Comparison of ENCODE assay signal across 22 mouse cellular contexts in the genomic region with DNA sequence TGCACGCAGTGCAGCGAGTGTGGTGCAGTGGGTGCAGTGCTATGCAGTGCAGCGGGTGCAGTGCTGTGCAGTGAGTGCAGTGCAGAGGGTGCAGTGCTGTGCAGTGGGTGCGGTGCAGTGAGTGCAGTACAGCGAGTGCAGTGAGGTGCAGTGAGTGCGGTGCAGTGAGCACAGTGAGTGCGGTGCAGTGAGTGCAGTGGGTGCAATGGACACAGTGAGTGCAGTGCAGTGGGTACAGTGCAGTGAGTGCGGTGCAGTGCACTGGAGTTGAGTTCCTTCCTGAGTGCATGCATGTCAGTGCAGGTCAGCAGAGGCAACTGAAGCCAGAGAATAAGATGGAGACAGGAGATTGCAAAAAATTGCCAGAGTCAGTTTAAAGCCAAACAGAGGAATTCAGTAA. TPM values are rescaled to one million over a fixed set of nuclear protein-coding genes. Genes with fewer than 3 reads are reported as not detected.
A peak's percentile ranks its signal among the peaks of the same experiment; 100 is the strongest.
DNase-seq lines count a peak whose midpoint lies in the region; ATAC-seq lines count a peak whose summit lies in the region.
"Had no signal": no experiment of that assay in that cellular context is flagged by ENCODE, and none has a peak within 500 bp of the region (broad histone marks: within the 10 kb centered on the region; RNA-seq: fewer than 3 reads in every experiment).

No protein-coding gene starts in this region.

- no peak overlapping the region for H3K9ac ChIP-seq in forebrain, embryonic 13.5 days
- no peak overlapping the region for H3K9ac ChIP-seq in forebrain, embryonic 11.5 days (ENCODE audit: low read length)
- no peak overlapping the region for H3K9ac ChIP-seq in limb, embryonic 15.5 days
- H3K9ac ChIP-seq in midbrain, embryonic 12.5 days (replicated peaks), result no peak overlapping the region
- no peak overlapping the region for H3K9ac ChIP-seq in midbrain, embryonic 14.5 days (replicated peaks; ENCODE audit: low read length)
- no peak overlapping the region for H3K9ac ChIP-seq in stomach, embryonic 16.5 days (ENCODE audit: low read length)
- H3K9ac ChIP-seq: heart, embryonic 13.5 days; hindbrain, embryonic 15.5 days; neural tube, embryonic 15.5 days had no signal

- no peak overlapping the region for H3K27ac ChIP-seq in forebrain, embryonic 13.5 days
- H3K27ac ChIP-seq in forebrain, embryonic 11.5 days (ENCODE audit: low read depth, low read length), result no peak overlapping the region
- H3K27ac ChIP-seq in limb, embryonic 15.5 days, result no peak overlapping the region
- no peak overlapping the region for H3K27ac ChIP-seq in limb, embryonic 10.5 days
- no peak overlapping the region for H3K27ac ChIP-seq in midbrain, embryonic 12.5 days (replicated peaks)
- H3K27ac ChIP-seq in midbrain, embryonic 14.5 days (replicated peaks; ENCODE audit: low read depth, low read length), result no peak overlapping the region
- H3K27ac ChIP-seq in stomach, embryonic 16.5 days (ENCODE audit: low read length), result no peak overlapping the region
- H3K27ac ChIP-seq: heart, embryonic 13.5 days; hindbrain, embryonic 15.5 days; layer of hippocampus, adult 2 months; neural tube, embryonic 15.5 days had no signal

- H3K9me3 ChIP-seq in forebrain, embryonic 13.5 days (replicated peaks), result peaks cover 4% of the 10 kb centered on the region; the same call in 1 of the 2 replicates
- H3K9me3 ChIP-seq in forebrain, embryonic 11.5 days (ENCODE audit: control insufficient read depth, low read length), result no peaks in the 10 kb centered on the region; the same call in 1 of the 2 replicates
- H3K9me3 ChIP-seq in limb, embryonic 15.5 days, result no peaks in the 10 kb centered on the region
- peaks cover 6% of the 10 kb centered on the region; the same call in 1 of the 2 replicates for H3K9me3 ChIP-seq in limb, embryonic 10.5 days (replicated peaks)
- H3K9me3 ChIP-seq in midbrain, embryonic 12.5 days, result peaks cover 7% of the 10 kb centered on the region
- no peaks in the 10 kb centered on the region for H3K9me3 ChIP-seq in midbrain, embryonic 14.5 days (ENCODE audit: control insufficient read depth, low read length)
- H3K9me3 ChIP-seq in stomach, embryonic 16.5 days (replicated peaks; ENCODE audit: control insufficient read depth, low read length), result no peaks in the 10 kb centered on the region
- H3K9me3 ChIP-seq: heart, embryonic 13.5 days; hindbrain, embryonic 15.5 days; neural tube, embryonic 15.5 days had no signal

- WGBS in forebrain, embryonic 13.5 days, result 97% methylated on average over 8 of the region's 8 CpGs
- WGBS in forebrain, embryonic 11.5 days, result 96% methylated on average over 8 of the region's 8 CpGs
- WGBS in limb, embryonic 15.5 days, result 95% methylated on average over 8 of the region's 8 CpGs
- 95% methylated on average over 8 of the region's 8 CpGs for WGBS in limb, embryonic 10.5 days
- over 99% methylated on average over 8 of the region's 8 CpGs for WGBS in midbrain, embryonic 12.5 days
- WGBS in midbrain, embryonic 14.5 days, result 97% methylated on average over 8 of the region's 8 CpGs
- 97% methylated on average over 8 of the region's 8 CpGs for WGBS in stomach, embryonic 16.5 days

- H3K36me3 ChIP-seq in forebrain, embryonic 13.5 days (ENCODE audit: poor library complexity, severe bottlenecking), result no peaks in the 10 kb centered on the region
- H3K36me3 ChIP-seq in forebrain, embryonic 11.5 days (ENCODE audit: control insufficient read depth, insufficient read depth, low read length), result no peaks in the 10 kb centered on the region
- no peaks in the 10 kb centered on the region for H3K36me3 ChIP-seq in limb, embryonic 15.5 days
- no peaks in the 10 kb centered on the region for H3K36me3 ChIP-seq in limb, embryonic 10.5 days
- no peaks in the 10 kb centered on the region for H3K36me3 ChIP-seq in midbrain, embryonic 12.5 days
- H3K36me3 ChIP-seq in midbrain, embryonic 14.5 days (ENCODE audit: control insufficient read depth, insufficient read depth, low read length), result no peaks in the 10 kb centered on the region
- no peaks in the 10 kb centered on the region for H3K36me3 ChIP-seq in stomach, embryonic 16.5 days (ENCODE audit: control insufficient read depth, insufficient read depth, low read length)
- H3K36me3 ChIP-seq: heart, embryonic 13.5 days; hindbrain, embryonic 15.5 days; neural tube, embryonic 15.5 days had no signal

- H3K4me1 ChIP-seq in forebrain, embryonic 13.5 days, result no peaks in the 10 kb centered on the region
- H3K4me1 ChIP-seq in forebrain, embryonic 11.5 days (replicated peaks; ENCODE audit: control insufficient read depth, insufficient read depth, low read length), result no peaks in the 10 kb centered on the region
- no peaks in the 10 kb centered on the region for H3K4me1 ChIP-seq in limb, embryonic 15.5 days
- no peaks in the 10 kb centered on the region for H3K4me1 ChIP-seq in limb, embryonic 10.5 days
- H3K4me1 ChIP-seq in midbrain, embryonic 12.5 days, result no peaks in the 10 kb centered on the region
- no peaks in the 10 kb centered on the region for H3K4me1 ChIP-seq in midbrain, embryonic 14.5 days (ENCODE audit: control insufficient read depth, insufficient read depth, low read length)
- H3K4me1 ChIP-seq in stomach, embryonic 16.5 days (ENCODE audit: control insufficient read depth, insufficient read depth, low read length), result no peaks in the 10 kb centered on the region
- H3K4me1 ChIP-seq: hindbrain, embryonic 15.5 days; neural tube, embryonic 15.5 days had no signal

- intact Hi-C loops in heart, postnatal 10 days (cut with DNase I), result no loop called here

- no peak overlapping the region for H3K4me2 ChIP-seq in forebrain, embryonic 13.5 days
- H3K4me2 ChIP-seq in forebrain, embryonic 11.5 days (ENCODE audit: low read depth, low read length, severe bottlenecking), result no peak overlapping the region
- no peak overlapping the region for H3K4me2 ChIP-seq in limb, embryonic 15.5 days
- no peak overlapping the region for H3K4me2 ChIP-seq in midbrain, embryonic 12.5 days (replicated peaks)
- H3K4me2 ChIP-seq in midbrain, embryonic 14.5 days (ENCODE audit: low read length), result no peak overlapping the region
- no peak overlapping the region for H3K4me2 ChIP-seq in stomach, embryonic 16.5 days (ENCODE audit: low read depth, low read length)
- H3K4me2 ChIP-seq: heart, embryonic 13.5 days; hindbrain, embryonic 15.5 days; neural tube, embryonic 15.5 days had no signal

- DNase-seq in forebrain, embryonic 11.5 days (ENCODE audit: low spot score), result no peak
- DNase-seq in limb, embryonic 10.5 days (ENCODE audit: low spot score), result no peak
- no peak for DNase-seq in midbrain, embryonic 14.5 days
- no peak for DNase-seq in heart, postnatal 10 days
- DNase-seq: cerebellum, adult 18-20 months; cerebellum, postnatal 25 days; gastrocnemius, postnatal 10 days; heart, adult 18-20 months; heart, postnatal 4 days; layer of hippocampus, postnatal 36 days; right cerebral cortex, postnatal 14 days had no signal

- no peaks in the 10 kb centered on the region for H3K27me3 ChIP-seq in forebrain, embryonic 13.5 days
- H3K27me3 ChIP-seq in forebrain, embryonic 11.5 days (ENCODE audit: control insufficient read depth, insufficient read depth, low read length), result no peaks in the 10 kb centered on the region
- no peaks in the 10 kb centered on the region for H3K27me3 ChIP-seq in limb, embryonic 15.5 days
- H3K27me3 ChIP-seq in limb, embryonic 10.5 days (ENCODE audit: low read depth, poor library complexity, severe bottlenecking), result no peaks in the 10 kb centered on the region
- no peaks in the 10 kb centered on the region for H3K27me3 ChIP-seq in midbrain, embryonic 12.5 days
- no peaks in the 10 kb centered on the region for H3K27me3 ChIP-seq in midbrain, embryonic 14.5 days (ENCODE audit: control insufficient read depth, insufficient read depth, low read length)
- no peaks in the 10 kb centered on the region for H3K27me3 ChIP-seq in stomach, embryonic 16.5 days (ENCODE audit: control insufficient read depth, insufficient read depth, low read length)
- H3K27me3 ChIP-seq: heart, embryonic 13.5 days; hindbrain, embryonic 15.5 days; neural tube, embryonic 15.5 days had no signal

- no peak overlapping the region for H3K4me3 ChIP-seq in forebrain, embryonic 13.5 days
- no peak overlapping the region for H3K4me3 ChIP-seq in forebrain, embryonic 11.5 days (ENCODE audit: low read depth, low read length)
- H3K4me3 ChIP-seq in limb, embryonic 15.5 days, result no peak overlapping the region
- no peak overlapping the region for H3K4me3 ChIP-seq in limb, embryonic 10.5 days
- H3K4me3 ChIP-seq in midbrain, embryonic 12.5 days, result no peak overlapping the region
- H3K4me3 ChIP-seq in midbrain, embryonic 14.5 days (replicated peaks; ENCODE audit: low read depth, low read length), result no peak overlapping the region
- no peak overlapping the region for H3K4me3 ChIP-seq in stomach, embryonic 16.5 days (replicated peaks; ENCODE audit: low read length)
- H3K4me3 ChIP-seq: erythroblast, embryonic 14.5 days; heart, embryonic 13.5 days; hindbrain, embryonic 15.5 days; layer of hippocampus, adult 2 months; myocyte; neural tube, embryonic 15.5 days had no signal

- ATAC-seq in forebrain, embryonic 13.5 days, result 0 out of 2 replicates have a peak, but pooled peaks have one; percentile 4
- no peak for ATAC-seq in forebrain, embryonic 11.5 days (replicated peaks; ENCODE audit: low FRiP score)
- ATAC-seq in limb, embryonic 15.5 days (ENCODE audit: insufficient number of reproducible peaks, low FRiP score, low TSS enrichment, low read depth), result peak; percentile 24; the same call in 1 of the 2 replicates
- 0 out of 2 replicates have a peak, but pooled peaks have one; percentile 19 for ATAC-seq in midbrain, embryonic 12.5 days (ENCODE audit: low FRiP score, low read depth)
- ATAC-seq in midbrain, embryonic 14.5 days (ENCODE audit: low FRiP score, low TSS enrichment), result no peak
- ATAC-seq in stomach, embryonic 16.5 days (ENCODE audit: insufficient read depth, low FRiP score), result peak; percentile 33
- ATAC-seq: intestine, postnatal 0 days had no signal

RNA-seq across cellular contexts. Expression of a gene that starts 10.9 kb away (rescaled TPM):
- polyA plus RNA-seq in forebrain, embryonic 13.5 days (2015; fragmentation: Nextera tagmentation; extraction: Ambion mirVana), result 49.5 and 52.4 TPM in 2 replicates
- polyA plus RNA-seq in forebrain, embryonic 11.5 days (2014; fragmentation: Nextera tagmentation; extraction: Ambion mirVana), result 32.9 and 33.7 TPM in 2 replicates
- polyA plus RNA-seq in limb, embryonic 15.5 days (2015; fragmentation: Nextera tagmentation; extraction: Ambion mirVana), result 26.8 and 27.8 TPM in 2 replicates
- polyA plus RNA-seq in limb, embryonic 10.5 days (2016; fragmentation: Nextera tagmentation; extraction: Ambion mirVana), result 17.9 and 19.7 TPM in 2 replicates
- 45.2 and 51.6 TPM in 2 replicates for polyA plus RNA-seq in midbrain, embryonic 12.5 days (2016; fragmentation: Nextera tagmentation; extraction: Ambion mirVana)
- polyA plus RNA-seq in midbrain, embryonic 14.5 days (2014; fragmentation: Nextera tagmentation; extraction: Ambion mirVana), result 61.4 TPM in 2 replicates
- polyA plus RNA-seq in stomach, embryonic 16.5 days (2015; fragmentation: Nextera tagmentation; extraction: Ambion mirVana), result 19.7 and 21.5 TPM in 2 replicates
- 10 to 100 TPM; 29.8 to 30.7 TPM for total RNA-seq in heart, postnatal 10 days (2021)

RNA-seq across cellular contexts. Expression of a gene that starts 45.8 kb away (rescaled TPM):
- polyA plus RNA-seq in forebrain, embryonic 13.5 days (2015; fragmentation: Nextera tagmentation; extraction: Ambion mirVana), result 245 and 247 TPM in 2 replicates
- polyA plus RNA-seq in forebrain, embryonic 11.5 days (2014; fragmentation: Nextera tagmentation; extraction: Ambion mirVana), result 242 and 251 TPM in 2 replicates
- polyA plus RNA-seq in limb, embryonic 15.5 days (2015; fragmentation: Nextera tagmentation; extraction: Ambion mirVana), result 212 and 222 TPM in 2 replicates
- 168 and 192 TPM in 2 replicates for polyA plus RNA-seq in limb, embryonic 10.5 days (2016; fragmentation: Nextera tagmentation; extraction: Ambion mirVana)
- 239 and 240 TPM in 2 replicates for polyA plus RNA-seq in midbrain, embryonic 12.5 days (2016; fragmentation: Nextera tagmentation; extraction: Ambion mirVana)
- polyA plus RNA-seq in midbrain, embryonic 14.5 days (2014; fragmentation: Nextera tagmentation; extraction: Ambion mirVana), result 246 and 272 TPM in 2 replicates
- 224 and 241 TPM in 2 replicates for polyA plus RNA-seq in stomach, embryonic 16.5 days (2015; fragmentation: Nextera tagmentation; extraction: Ambion mirVana)
- 100 to 1,000 TPM; 164 to 173 TPM for total RNA-seq in heart, postnatal 10 days (2021)

Comparison
In these comparisons a context has a peak if more than half of its experiments do, and no peak if none do; other contexts are left out.
1. ATAC-seq: peak in forebrain, embryonic 13.5 days (single experiment), limb, embryonic 15.5 days (single experiment), midbrain, embryonic 12.5 days (single experiment) and stomach, embryonic 16.5 days (single experiment); none in forebrain, embryonic 11.5 days (single experiment) and midbrain, embryonic 14.5 days (single experiment).